Mouse (Mus musculus) embryonic stem cell, embryonic (primary cell): ENCODE data around the gene Gm20388.

Experiments
- CTCF ChIA-PET, 4 experiments: fragments of 300-600 bp in 2 of 4; fragments of 350-600 bp in 2 of 4; sonication (Branson Sonifier 250); formaldehyde crosslinking; loops; one replicate each; lab custom pipeline; 2022; ENCODE audit warnings: inconsistent platforms in 2 of 4; lab: Charles Lee
- POLR2A ChIA-PET, 4 experiments: fragments of 300-600 bp in 2 of 4; fragments of 350-600 bp in 2 of 4; sonication (Branson Sonifier 250); formaldehyde crosslinking; loops; one replicate each; lab custom pipeline; 2022; ENCODE audit warnings: antibody characterized with exemption in 4 of 4, inconsistent platforms in 1 of 4; lab: Charles Lee

Gene Gm20388

GRCm38 (mm10) chr8:120119429-120119828 lies 208.8 kb downstream of the Gm20388 start:
- POLR2A ChIA-PET: no interaction called here
- CTCF ChIA-PET: no interaction called here

DNA sequence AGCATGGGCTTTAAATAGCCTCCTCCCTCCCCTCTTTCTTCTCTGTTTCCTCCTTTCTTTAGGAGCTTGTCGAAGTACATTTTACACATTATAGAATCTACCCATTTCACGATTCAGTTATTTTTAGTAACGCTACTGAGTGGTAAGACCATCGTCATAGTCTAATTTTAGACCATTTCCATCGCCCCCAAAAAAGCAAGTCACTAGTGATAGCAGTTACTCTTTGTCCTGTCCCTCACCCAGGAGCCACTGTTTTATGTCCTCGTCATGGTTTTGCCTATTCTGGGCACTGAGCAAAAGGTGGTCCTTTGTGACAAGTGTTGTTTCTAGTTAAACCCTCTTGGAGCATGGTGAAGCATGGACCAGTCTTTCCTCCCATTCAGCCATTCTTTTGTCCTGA lies 209.3 kb downstream of the Gm20388 start:
- ChIA-PET CTCF (interaction anchor here in 1 of 4 experiments (0.9 kb wide), 1 partner anchor 53 kb away, joined by 4 read pairs; no protein-coding TSS in a partner anchor), POLR2A (no interaction called here)

- ChIA-PET CTCF (interaction anchor here in 1 of 4 experiments (0.5 kb wide), 1 partner anchor 58 kb away, joined by 3 read pairs; no protein-coding TSS in a partner anchor), POLR2A (interaction anchor here in 1 of 4 experiments (0.8 kb wide), 1 partner anchor 263 kb away, joined by 4 read pairs; no protein-coding TSS in a partner anchor)
These were observed 210.3 kb downstream of the Gm20388 start for GRCm38 (mm10) chr8:120120951-120121350.

DNA sequence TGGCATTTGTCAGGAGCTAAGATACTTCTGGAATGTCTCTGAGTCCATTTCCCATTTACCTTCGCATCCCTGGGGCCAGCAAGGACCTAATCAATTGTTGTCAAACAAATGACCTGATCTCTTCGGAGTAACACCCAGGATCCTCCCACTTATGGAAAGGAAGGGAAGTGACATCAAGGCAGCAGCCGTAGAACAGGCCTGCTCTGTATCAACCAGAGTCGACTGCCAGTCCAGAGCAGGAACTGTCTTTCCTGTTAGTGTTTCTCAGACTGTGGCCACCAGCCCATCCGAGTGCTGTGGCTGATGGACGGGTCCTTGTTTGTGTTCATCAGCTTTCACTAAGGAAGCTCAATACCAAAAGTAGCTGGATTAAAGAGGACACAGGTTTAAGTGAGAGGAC lies 213.6 kb downstream of the Gm20388 start:
- POLR2A ChIA-PET: no interaction called here
- CTCF ChIA-PET: interaction anchor here in 1 of 4 experiments (1.4 kb wide), 1 partner anchor 54 kb away, joined by 3 read pairs; no protein-coding TSS in a partner anchor

GRCm38 (mm10) chr8:120124836-120125389 lies 214.3 kb downstream of the Gm20388 start:
- POLR2A ChIA-PET: no interaction called here
- CTCF ChIA-PET: no interaction called here

GRCm38 (mm10) chr8:120126357-120127161 lies 215.9 kb downstream of the Gm20388 start:
- ChIA-PET CTCF (no interaction called here), POLR2A (no interaction called here)

GRCm38 (mm10) chr8:120129547-120129946 lies 218.9 kb downstream of the Gm20388 start:
- ChIA-PET POLR2A (no interaction called here), CTCF (interaction anchor here in 1 of 4 experiments (0.7 kb wide), 1 partner anchor 52 kb away, joined by 3 read pairs; no protein-coding TSS in a partner anchor)

DNA sequence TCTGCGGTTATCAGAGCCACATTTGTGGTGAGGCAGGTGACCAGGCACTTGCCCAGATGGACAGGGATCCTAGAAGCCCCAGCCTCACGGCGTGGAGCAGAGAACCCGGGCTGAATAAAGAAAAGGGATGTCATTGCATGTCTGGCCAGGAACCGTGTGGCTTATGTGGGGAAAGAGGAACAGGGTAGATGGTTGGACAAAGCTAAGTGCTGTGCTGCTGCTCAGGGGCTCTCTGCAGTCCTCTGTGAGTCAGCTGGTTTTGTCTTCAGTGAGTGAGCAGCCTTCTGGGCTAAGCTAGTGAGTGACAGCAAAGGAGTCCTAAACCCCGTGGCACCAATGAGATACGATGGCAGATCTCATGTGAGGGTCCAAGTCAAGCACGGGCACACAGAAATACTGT lies 220.5 kb downstream of the Gm20388 start:
- ChIA-PET POLR2A (no interaction called here), CTCF (interaction anchor here in 2 of 4 experiments (0.6 to 1.3 kb wide), 3 partner anchors 47 to 508 kb away, joined by 3 read pairs; no protein-coding TSS in a partner anchor)

GRCm38 (mm10) chr8:120133169-120133568 lies 222.5 kb downstream of the Gm20388 start:
- CTCF ChIA-PET: interaction anchor here in 2 of 4 experiments (0.6 to 0.7 kb wide), 2 partner anchors 148 to 255 kb away, joined by 3 to 6 read pairs; no protein-coding TSS in a partner anchor
- POLR2A ChIA-PET: interaction anchor here in 1 of 4 experiments (0.5 kb wide), 1 partner anchor 214 kb away, joined by 3 read pairs; no protein-coding TSS in a partner anchor

- ChIA-PET POLR2A (no interaction called here), CTCF (interaction anchor here in 1 of 4 experiments (0.9 kb wide), 1 partner anchor 57 kb away, joined by 3 read pairs; no protein-coding TSS in a partner anchor)
These were observed 225.0 kb downstream of the Gm20388 start for GRCm38 (mm10) chr8:120135687-120136086.

DNA sequence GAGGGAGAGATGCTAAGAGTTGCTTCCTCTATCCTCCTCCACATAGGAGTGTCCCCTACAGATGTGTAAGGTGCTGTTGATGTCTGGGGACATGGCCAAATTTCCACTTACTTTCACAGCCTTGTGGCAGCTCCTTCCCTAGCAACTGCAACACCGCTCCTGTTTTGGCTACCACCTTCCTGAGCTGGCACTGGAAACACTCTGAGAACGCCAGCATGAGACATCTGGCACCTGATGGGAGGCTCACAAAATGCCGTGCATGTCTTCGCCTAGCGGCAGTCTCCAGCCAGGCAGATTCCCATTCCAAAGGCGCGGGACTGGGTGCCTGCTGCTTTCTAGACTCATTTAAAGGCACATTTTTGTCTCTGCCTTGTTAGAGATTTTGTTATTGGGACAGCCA lies 226.0 kb downstream of the Gm20388 start:
- CTCF ChIA-PET: no interaction called here
- POLR2A ChIA-PET: no interaction called here

- CTCF ChIA-PET: no interaction called here
- POLR2A ChIA-PET: no interaction called here
These were observed 228.3 kb downstream of the Gm20388 start for GRCm38 (mm10) chr8:120138958-120139357.

GRCm38 (mm10) chr8:120140769-120141168 lies 230.1 kb downstream of the Gm20388 start:
- CTCF ChIA-PET: no interaction called here
- POLR2A ChIA-PET: no interaction called here

DNA sequence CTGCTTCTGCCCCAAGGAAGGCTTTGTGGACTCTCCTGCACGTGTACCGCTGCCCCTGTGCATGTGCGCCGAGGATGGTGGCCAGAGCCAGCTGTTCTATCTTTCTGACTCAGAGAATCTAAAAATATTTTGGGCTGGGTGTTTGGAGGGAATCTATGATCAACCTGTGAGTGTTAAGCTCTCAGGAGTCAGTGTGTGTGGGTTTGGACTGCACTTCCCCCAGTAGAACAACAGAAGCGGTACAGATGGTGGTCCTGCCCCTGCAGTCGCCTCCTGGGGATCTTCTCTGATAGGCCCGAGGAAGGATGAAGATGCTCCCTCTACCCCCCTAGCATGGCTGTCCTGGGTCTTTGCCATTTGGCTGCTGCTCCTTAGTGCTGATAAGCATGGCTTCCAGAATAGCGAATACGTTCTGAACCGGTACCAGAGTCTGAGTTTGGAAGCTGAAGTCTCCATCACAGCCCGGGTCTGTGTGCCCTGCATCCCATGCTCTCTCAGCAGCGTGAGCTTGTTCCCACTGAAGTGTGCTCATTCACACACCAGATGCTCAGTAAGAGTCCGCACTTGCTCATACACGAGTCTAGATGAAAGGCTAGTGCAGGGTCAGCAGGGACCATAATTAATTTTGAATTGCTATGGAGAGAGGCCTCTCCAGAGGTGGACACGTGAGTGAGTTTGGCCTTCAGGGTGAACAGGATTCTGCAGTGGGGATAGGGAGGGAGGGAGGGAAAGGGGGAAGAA lies 233.4 kb downstream of the Gm20388 start:
- POLR2A ChIA-PET: no interaction called here
- CTCF ChIA-PET: interaction anchor here in 3 of 4 experiments (0.5 to 0.6 kb wide), 3 partner anchors 121 to 600 kb away, joined by 3 to 12 read pairs (median 3); no protein-coding TSS in a partner anchor

DNA sequence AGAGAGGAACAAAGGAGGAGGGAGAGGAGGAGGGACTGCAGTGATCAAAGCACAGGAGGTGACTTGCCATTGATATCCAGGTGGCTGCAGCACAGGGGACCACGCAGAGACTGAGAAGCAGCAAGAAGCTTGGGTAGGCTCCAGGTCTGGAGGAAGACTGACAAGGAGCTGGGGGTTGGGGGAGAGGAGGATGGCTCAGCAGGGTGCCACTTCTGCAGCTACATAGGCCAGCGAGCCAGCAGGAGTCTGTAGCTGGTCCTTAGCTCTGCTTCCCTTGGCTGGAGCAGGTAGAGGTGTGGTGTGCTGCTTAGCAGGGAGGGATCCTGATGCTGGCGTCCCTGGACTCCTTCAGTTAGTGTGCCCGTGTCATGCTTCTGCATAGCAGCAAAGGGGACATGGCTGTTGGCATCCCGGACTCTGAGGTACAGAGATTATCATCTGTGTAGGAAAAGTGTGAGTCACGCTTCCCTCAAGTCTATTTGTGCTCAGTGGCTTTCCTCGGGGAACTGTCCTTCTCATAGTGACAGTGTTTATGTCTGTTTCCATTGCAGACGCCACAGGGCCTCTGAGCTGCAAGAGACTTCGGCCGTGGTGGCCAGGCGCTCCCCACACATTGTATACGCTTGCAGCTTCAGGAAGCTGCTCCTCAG lies 234.1 kb downstream of the Gm20388 start:
- CTCF ChIA-PET: interaction anchor here in 2 of 4 experiments (0.5 to 1.0 kb wide), 3 partner anchors 157 to 599 kb away, joined by 3 to 12 read pairs (median 6); no protein-coding TSS in a partner anchor
- POLR2A ChIA-PET: no interaction called here

DNA sequence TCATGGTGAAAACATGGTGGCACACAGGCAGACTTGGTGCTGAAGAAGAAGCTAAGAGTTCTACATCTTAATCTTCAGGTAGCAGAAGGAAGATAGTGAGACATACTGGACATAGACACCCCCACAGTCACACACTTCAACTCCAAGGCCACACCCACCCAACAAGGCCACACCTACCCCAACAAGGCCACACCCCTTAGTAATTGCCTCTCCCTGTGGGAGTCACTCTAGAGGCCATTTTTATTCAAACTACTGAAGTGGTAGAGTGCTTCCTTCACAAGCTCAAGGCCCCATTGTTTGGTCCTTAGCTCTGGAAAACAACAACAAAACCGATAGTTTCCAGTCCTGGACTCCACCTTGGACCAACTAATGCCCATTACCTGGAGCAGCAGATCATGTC lies 235.4 kb downstream of the Gm20388 start:
- CTCF ChIA-PET: interaction anchor here in 2 of 4 experiments (0.6 to 1.0 kb wide), 4 partner anchors 26 to 497 kb away, joined by 3 to 6 read pairs (median 3); no protein-coding TSS in a partner anchor
- POLR2A ChIA-PET: interaction anchor here in 1 of 4 experiments (0.6 kb wide), 1 partner anchor 80 kb away, joined by 3 read pairs; no protein-coding TSS in a partner anchor

- CTCF ChIA-PET: no interaction called here
- POLR2A ChIA-PET: interaction anchor here in 1 of 4 experiments (0.5 kb wide), 1 partner anchor 250 kb away, joined by 3 read pairs; no protein-coding TSS in a partner anchor
These were observed 239.4 kb downstream of the Gm20388 start for GRCm38 (mm10) chr8:120150028-120150427.

DNA sequence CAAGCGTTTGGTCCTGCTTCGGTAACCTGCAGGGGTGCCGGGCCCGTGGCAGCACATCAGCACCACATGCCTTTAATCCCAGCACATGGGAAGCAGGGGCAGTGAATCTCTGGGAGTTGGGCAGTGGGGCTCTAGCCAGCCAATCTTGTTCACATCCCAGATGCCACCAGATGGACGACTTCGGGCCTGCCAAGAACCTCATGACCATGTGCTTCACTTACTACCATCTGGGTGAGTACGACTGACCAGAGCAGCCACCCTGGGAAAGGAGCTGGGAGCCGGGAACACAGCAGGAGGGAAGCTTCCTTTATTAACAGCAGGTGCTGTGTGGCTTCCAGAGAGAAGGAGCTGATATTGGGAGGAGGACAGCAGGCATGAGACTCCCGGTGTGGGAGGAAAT lies 240.5 kb downstream of the Gm20388 start:
- CTCF ChIA-PET: interaction anchor here in 3 of 4 experiments (0.5 to 1.5 kb wide), 4 partner anchors 27 to 184 kb away, joined by 3 to 4 read pairs (median 3); no protein-coding TSS in a partner anchor
- POLR2A ChIA-PET: no interaction called here
